Mouse (Mus musculus) embryonic facial prominence, embryonic 13.5 days (tissue): ENCODE data around the gene Gm13088. TPM values are rescaled to one million over a fixed set of nuclear protein-coding genes. Genes with fewer than 3 reads are reported as not detected.
"Not testable (repeated sequence)": the region's sequence is repeated elsewhere in the genome, so short reads cannot be mapped to it uniquely, and the experiment has no call there.

Experiments used
- ATAC-seq: fragments of 200-750 bp; cut with Nextera tagmentation; 2 replicates; pipeline ENCODE4 v1.8.0; 2017; ENCODE audit warnings: low read depth; ENCODE audit not compliant: insufficient number of reproducible peaks, insufficient read depth, low FRiP score, low TSS enrichment
- H3K27ac ChIP-seq: fragments of 300-500 bp; sonication (generic); 2 replicates; pipeline ENCODE4 v1.5.1; 2015; ENCODE audit warnings: moderate library complexity, mild to moderate bottlenecking, inconsistent platforms
- H3K27me3 ChIP-seq: fragments of 300-500 bp; sonication (generic); 2 replicates; pipeline ENCODE4 v1.6.1; 2015; ENCODE audit warnings: mild to moderate bottlenecking, inconsistent platforms
- H3K36me3 ChIP-seq: fragments of 300-500 bp; sonication (generic); 2 replicates; pipeline ENCODE4 v1.6.1; 2015; ENCODE audit warnings: mild to moderate bottlenecking, inconsistent platforms
- H3K4me1 ChIP-seq: fragments of 300-500 bp; sonication (generic); 2 replicates; pipeline ENCODE4 v1.6.1; 2015; ENCODE audit warnings: inconsistent platforms
- H3K4me2 ChIP-seq: fragments of 300-500 bp; sonication (generic); 2 replicates; pipeline ENCODE4 v1.6.1; 2015; ENCODE audit warnings: moderate library complexity, mild to moderate bottlenecking, inconsistent platforms
- H3K4me3 ChIP-seq: fragments of 300-500 bp; sonication (generic); 2 replicates; pipeline ENCODE4 v1.5.1; 2015; ENCODE audit warnings: mild to moderate bottlenecking, inconsistent platforms
- H3K9ac ChIP-seq: fragments of 300-500 bp; sonication (generic); 2 replicates; pipeline ENCODE4 v1.6.1; 2015; ENCODE audit warnings: mild to moderate bottlenecking, inconsistent platforms
- H3K9me3 ChIP-seq: fragments of 300-500 bp; sonication (generic); 2 replicates; pipeline ENCODE4 v1.6.1; 2016; ENCODE audit warnings: inconsistent platforms
- WGBS: fragments of 180-500 bp; shearing (Covaris S2); methylation state at CpG from one replicate; pipeline ENCODE4 v1.1.7; 2015; ENCODE audit warnings: mixed read lengths; 5-methylcytosine and 5-hydroxymethylcytosine counted together
- polyA plus RNA-seq: library from polyadenylated mRNA; unstranded; fragments of >200 nt; fragmentation: Nextera tagmentation; extraction: Ambion mirVana; gene quantifications from 2 replicates; pipeline ENCODE4 v1.2.1, GENCODE M21; 2015

The Gm13088 gene
- not detected in 2 replicates for polyA plus RNA-seq

GRCm38 (mm10) chr4:143657146-143657545, at the start of gene Gm13088:
Gm13088 (minus strand) TSS chr4:143657246.
- not testable (repeated sequence) for H3K27me3 ChIP-seq, H3K4me2 ChIP-seq, ATAC-seq, H3K4me3 ChIP-seq, H3K9me3 ChIP-seq, H3K4me1 ChIP-seq, H3K36me3 ChIP-seq, H3K27ac ChIP-seq, H3K9ac ChIP-seq

GRCm38 (mm10) chr4:143702611-143703010, 45.6 kb upstream of the Gm13088 start, which contains the start of gene Gm13089:
Gm13089 (minus strand) TSS chr4:143702711.
- H3K4me3 ChIP-seq, result no peak within 1 kb of the TSS
- H3K27me3 ChIP-seq, result no peaks in the 10 kb centered on the region
- H3K4me2 ChIP-seq, result no peak within 1 kb of the TSS
- H3K4me1 ChIP-seq, result no peaks in the 10 kb centered on the region
- ATAC-seq, result no peak
- H3K9ac ChIP-seq, result no peak within 1 kb of the TSS
- peaks cover 33% of the 10 kb centered on the region for H3K9me3 ChIP-seq
- H3K27ac ChIP-seq, result no peak within 1 kb of the TSS
- 82% methylated on average over 2 of the region's 2 CpGs for WGBS
- no peaks in the 10 kb centered on the region for H3K36me3 ChIP-seq

GRCm38 (mm10) chr4:143618101-143618500, 38.9 kb downstream of the Gm13088 start:
- not testable (repeated sequence) for H3K4me1 ChIP-seq, H3K36me3 ChIP-seq, H3K27ac ChIP-seq, H3K4me3 ChIP-seq, H3K9me3 ChIP-seq, H3K27me3 ChIP-seq, ATAC-seq, H3K9ac ChIP-seq, H3K4me2 ChIP-seq
- 76% methylated on average over 4 of the region's 4 CpGs for WGBS

GRCm38 (mm10) chr4:143614703-143615102, 42.3 kb downstream of the Gm13088 start, which contains the start of gene Gm13083:
Gm13083 (plus strand) TSS chr4:143615003.
- H3K4me3 ChIP-seq, H3K9me3 ChIP-seq, H3K36me3 ChIP-seq, H3K9ac ChIP-seq, ATAC-seq, H3K4me2 ChIP-seq, H3K27ac ChIP-seq, H3K27me3 ChIP-seq, H3K4me1 ChIP-seq: not testable (repeated sequence)

- not testable (repeated sequence) for H3K27ac ChIP-seq, H3K4me3 ChIP-seq, H3K27me3 ChIP-seq, H3K4me2 ChIP-seq, H3K36me3 ChIP-seq, H3K4me1 ChIP-seq, H3K9me3 ChIP-seq, H3K9ac ChIP-seq, ATAC-seq
- WGBS, result 84% methylated on average over 9 of the region's 9 CpGs
These were observed 45.1 kb downstream of the Gm13088 start for GRCm38 (mm10) chr4:143611927-143612326.

Other genes with a start within 250 kb of the Gm13088 start
- 22.7 and 25.4 TPM in 2 replicates for gene Pramef8, start 244.8 kb downstream of the Gm13088 start, polyA plus RNA-seq
- not detected in 2 replicates for gene Oog4, start 206.9 kb downstream of the Gm13088 start, polyA plus RNA-seq
- not detected in 2 replicates for gene Gm13043, start 145.9 kb downstream of the Gm13088 start, polyA plus RNA-seq
- gene Gm13040, start 121.3 kb downstream of the Gm13088 start, polyA plus RNA-seq, result not detected in 2 replicates
- not detected in 2 replicates for gene BC080695, start 105.5 kb downstream of the Gm13088 start, polyA plus RNA-seq
- not detected in 2 replicates for gene Gm13057, start 105.5 kb downstream of the Gm13088 start, polyA plus RNA-seq
- gene Gm13083, start 42.2 kb downstream of the Gm13088 start, polyA plus RNA-seq, result not detected in 2 replicates
- not detected in 2 replicates for gene Gm13089, start 45.5 kb upstream of the Gm13088 start, polyA plus RNA-seq
- not detected in 2 replicates for gene Gm13078, start 62.2 kb upstream of the Gm13088 start, polyA plus RNA-seq
- gene Gm13023, start 132.1 kb upstream of the Gm13088 start, polyA plus RNA-seq, result not detected in 2 replicates
- gene Gm13084, start 158.8 kb upstream of the Gm13088 start, polyA plus RNA-seq, result not detected in 2 replicates
- gene Gm13103, start 189.3 kb upstream of the Gm13088 start, polyA plus RNA-seq, result not detected in 2 replicates
- not detected in 2 replicates for gene Pramef6, start 243.1 kb upstream of the Gm13088 start, polyA plus RNA-seq